In the genomic region with DNA sequence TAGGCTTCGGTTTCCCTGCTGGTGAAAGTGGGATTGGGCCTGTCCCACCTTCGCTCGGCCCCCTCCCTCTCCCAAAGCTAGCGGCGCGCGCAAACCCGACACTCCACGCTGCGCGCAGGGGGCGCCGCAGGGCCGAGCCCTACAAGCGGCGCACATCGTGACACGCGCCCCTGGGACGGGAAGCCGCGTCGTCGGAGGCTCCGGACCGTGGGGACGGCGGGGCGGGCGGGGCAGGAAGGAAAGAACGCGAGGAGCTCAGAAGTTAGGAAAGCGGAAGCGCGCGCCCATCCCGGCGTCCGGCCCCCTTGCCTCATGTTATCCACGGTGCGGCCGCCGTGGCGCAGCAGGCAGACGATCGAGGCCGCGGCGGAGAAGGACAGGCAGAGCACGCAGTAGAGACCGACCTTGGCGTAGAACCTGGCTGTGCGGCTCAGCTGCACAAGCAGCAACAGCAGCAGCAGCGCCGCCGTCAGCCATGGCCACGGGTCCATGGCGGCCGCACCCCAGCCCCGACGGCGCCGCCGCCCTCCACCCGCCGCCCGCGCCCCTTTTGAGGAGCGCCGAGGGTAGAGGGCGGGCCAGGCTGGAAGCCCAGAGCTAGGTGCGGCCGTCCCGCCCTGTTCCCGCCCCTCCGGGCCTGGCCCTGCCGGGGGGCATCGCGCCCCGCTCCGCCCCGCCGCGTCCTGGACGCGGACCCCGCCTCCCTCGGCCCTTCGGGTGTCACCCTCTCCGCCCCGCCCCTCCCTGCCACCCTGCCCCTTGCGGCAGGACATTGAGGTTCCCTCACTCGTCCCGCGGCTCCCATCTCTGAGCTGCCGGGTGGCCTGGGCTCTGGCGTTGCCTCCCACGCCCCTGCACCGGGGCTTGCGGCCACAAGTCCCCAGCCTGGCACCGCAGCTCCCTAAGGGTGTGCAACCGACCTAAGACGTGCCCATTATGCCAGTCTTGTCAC, we compare ENCODE assay signal across 8 mouse cellular contexts. TPM values are rescaled to one million over a fixed set of nuclear protein-coding genes. Genes with fewer than 3 reads are reported as not detected.
DNase-seq lines count a peak whose midpoint lies in the region; ATAC-seq and TF ChIP-seq lines count a peak whose summit lies in the region.

A gene (minus strand): TSS at position 698 of the 952 bp plus-strand sequence.

- peak within 1 kb of the TSS; percentile 74 for H3K4me2 ChIP-seq in midbrain, embryonic 16.5 days (ENCODE audit: low read length)

- H3K36me3 ChIP-seq in midbrain, embryonic 16.5 days (ENCODE audit: control insufficient read depth, insufficient read depth, low read length) = no peaks in the 10 kb centered on the region
- no peaks in the 10 kb centered on the region for H3K36me3 ChIP-seq in splenic B cell, adult 2 months (ENCODE audit: control insufficient read depth, insufficient read depth, low read length, poor library complexity, severe bottlenecking)

- H3K27ac ChIP-seq in midbrain, embryonic 16.5 days (ENCODE audit: low read length) = no peak within 1 kb of the TSS
- no peak within 1 kb of the TSS for H3K27ac ChIP-seq in cerebellum, adult 2 months (ENCODE audit: insufficient read depth, low read length)

- no peak for TF ChIP-seq POLR2A in cerebellum, adult 2 months (IDR thresholded peaks at IDR 0.05; ENCODE audit: borderline replicate concordance, insufficient read depth, low read length)

- no peaks in the 10 kb centered on the region for H3K9me3 ChIP-seq in midbrain, embryonic 16.5 days (replicated peaks; ENCODE audit: control insufficient read depth, low read length, poor library complexity, severe bottlenecking)

- intact Hi-C loops in gastrocnemius, postnatal 36 days (cut with DNase I) = no loop called here

- H3K27me3 ChIP-seq in midbrain, embryonic 16.5 days (ENCODE audit: control insufficient read depth, insufficient read depth, low read depth, low read length) = peaks cover 23% of the 10 kb centered on the region
- no peaks in the 10 kb centered on the region for H3K27me3 ChIP-seq in splenic B cell, adult 2 months (ENCODE audit: control insufficient read depth, insufficient read depth, low read length, poor library complexity, severe bottlenecking)
- no peaks in the 10 kb centered on the region for H3K27me3 ChIP-seq in cerebellum, adult 2 months (ENCODE audit: control insufficient read depth, insufficient read depth, low read length)

- peak; percentile 90 for DNase-seq in Muller cell, postnatal 12 days (ENCODE audit: inconsistent ontology term)
- peak; percentile 39 for DNase-seq in c-Kit-positive CD71-positive TER-119-negative erythroid progenitor cells, embryonic 14.5 days (ENCODE audit: low read depth)
- peak; percentile 61 to 67 for DNase-seq in gastrocnemius, postnatal 36 days
- DNase-seq in liver = peak; percentile 82
- peak; percentile 80 for DNase-seq in splenic B cell, adult 2 months (ENCODE audit: low read depth, low spot score)
- no peak for DNase-seq in cerebellum, adult 2 months

- peak within 1 kb of the TSS; percentile 50 for H3K4me3 ChIP-seq in midbrain, embryonic 16.5 days (ENCODE audit: low read depth, low read length)
- no peak within 1 kb of the TSS for H3K4me3 ChIP-seq in cerebellum, adult 2 months (replicated peaks; ENCODE audit: insufficient read depth, low read depth, low read length)

- peaks cover 3% of the 10 kb centered on the region; the same call in 1 of the 2 replicates for H3K4me1 ChIP-seq in midbrain, embryonic 16.5 days (ENCODE audit: control insufficient read depth, insufficient read depth, low read length)
- H3K4me1 ChIP-seq in cerebellum, adult 2 months (ENCODE audit: control insufficient read depth, insufficient read depth, low read length) = no peaks in the 10 kb centered on the region

- H3K9ac ChIP-seq in midbrain, embryonic 16.5 days (ENCODE audit: low read depth, low read length) = peak within 1 kb of the TSS; percentile 68

- peak; percentile 80 for ATAC-seq in inflammation-experienced regulatory T-cells, adult 6 months
- peak; percentile 70 for ATAC-seq in midbrain, embryonic 16.5 days

- TF ChIP-seq CTCF in cerebellum, adult 2 months (IDR thresholded peaks at IDR 0.05; ENCODE audit: borderline replicate concordance, insufficient read depth, low read depth, low read length) = no peak

- WGBS in midbrain, embryonic 16.5 days = under 1% methylated on average over 70 of the region's 103 CpGs
- 1% methylated on average over 97 of the region's 103 CpGs for WGBS in cerebellum, adult 2 months

RNA-seq across cellular contexts. Expression of the gene that starts here (rescaled TPM):
- total RNA-seq in gastrocnemius, postnatal 36 days (2021) = 1 to 10 TPM; 5.6 to 5.9 TPM
- 1 to 10 TPM; 6.6 to 9.1 (median 7.4) TPM for polyA plus RNA-seq in inflammation-experienced regulatory T-cells, adult 6 months (2017; shearing (Covaris generic))
- 4.0 and 4.1 TPM in 2 replicates for polyA plus RNA-seq in midbrain, embryonic 16.5 days (2015; fragmentation: Nextera tagmentation; extraction: Ambion mirVana)
- 2.1 and 2.6 TPM in 2 replicates for polyA plus RNA-seq in cerebellum, adult 2 months (2012; rRNA removed)

Comparison
In these comparisons a context has a peak if more than half of its experiments do, and no peak if none do; other contexts are left out.
1. DNase-seq: peak in Muller cell, postnatal 12 days (single experiment), c-Kit-positive CD71-positive TER-119-negative erythroid progenitor cells, embryonic 14.5 days (single experiment), gastrocnemius, postnatal 36 days (2 of 2), liver (single experiment) and splenic B cell, adult 2 months (single experiment); none in cerebellum, adult 2 months (0 of 2).